Mouse (Mus musculus): ENCODE data around the gene Uqcc1.

Gene Uqcc1

DNA sequence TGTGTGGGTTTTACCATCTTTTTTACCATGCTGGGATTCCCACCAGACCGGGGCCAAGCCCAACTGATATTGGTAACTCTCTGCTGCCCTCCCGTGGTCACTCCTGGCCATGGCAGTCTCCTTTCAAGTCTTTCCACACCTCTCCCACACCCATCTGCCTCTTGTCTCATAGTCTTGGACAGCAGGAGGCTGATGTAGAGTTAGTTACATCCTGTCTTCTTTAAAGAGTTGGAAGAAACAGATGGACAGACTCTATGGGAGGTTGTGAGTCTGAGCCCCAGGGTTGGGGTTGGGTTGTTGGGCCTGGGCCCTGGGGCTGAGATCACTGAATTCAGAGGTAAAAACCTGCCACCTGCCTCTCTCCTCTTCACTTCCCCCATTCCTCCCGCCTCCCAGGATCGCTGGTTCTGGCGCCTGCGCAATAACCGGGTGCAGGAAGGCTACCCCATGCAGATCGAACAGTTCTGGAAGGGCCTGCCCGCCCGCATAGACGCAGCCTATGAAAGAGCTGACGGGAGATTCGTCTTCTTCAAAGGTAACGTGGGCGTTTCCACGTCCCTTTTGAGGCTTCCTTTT lies 118.2 kb downstream of the Uqcc1 start:
- peak; percentile 96 for DNase-seq

- DNase-seq = peak; percentile 51
These were observed 120.5 kb downstream of the Uqcc1 start for GRCm38 (mm10) chr2:155809620-155810019.

- DNase-seq = peak; percentile 64
These were observed 122.7 kb downstream of the Uqcc1 start for GRCm38 (mm10) chr2:155807408-155807807.

DNA sequence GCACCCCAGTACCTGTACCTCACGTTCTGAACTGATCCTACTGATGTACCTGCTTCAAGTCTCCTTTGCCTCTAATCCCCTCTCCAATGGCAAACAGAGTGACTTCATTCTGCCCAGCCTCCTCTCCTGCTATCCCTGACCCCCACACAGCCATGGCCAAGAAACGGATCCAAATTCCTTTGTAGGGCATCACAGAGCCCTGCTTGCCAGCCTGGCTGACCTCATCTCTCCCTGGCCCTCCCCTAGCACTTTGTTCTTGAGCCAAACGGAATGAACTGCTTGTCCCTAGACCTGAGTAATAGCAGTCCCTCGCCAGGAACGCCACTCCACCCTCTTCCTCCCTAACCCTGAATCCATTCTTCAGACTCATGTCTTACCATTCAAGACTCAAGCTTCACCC lies 123.6 kb downstream of the Uqcc1 start:
- peak; percentile 97 for DNase-seq

- DNase-seq = peak; percentile 71
These were observed 124.2 kb downstream of the Uqcc1 start for GRCm38 (mm10) chr2:155805925-155806255.

DNA sequence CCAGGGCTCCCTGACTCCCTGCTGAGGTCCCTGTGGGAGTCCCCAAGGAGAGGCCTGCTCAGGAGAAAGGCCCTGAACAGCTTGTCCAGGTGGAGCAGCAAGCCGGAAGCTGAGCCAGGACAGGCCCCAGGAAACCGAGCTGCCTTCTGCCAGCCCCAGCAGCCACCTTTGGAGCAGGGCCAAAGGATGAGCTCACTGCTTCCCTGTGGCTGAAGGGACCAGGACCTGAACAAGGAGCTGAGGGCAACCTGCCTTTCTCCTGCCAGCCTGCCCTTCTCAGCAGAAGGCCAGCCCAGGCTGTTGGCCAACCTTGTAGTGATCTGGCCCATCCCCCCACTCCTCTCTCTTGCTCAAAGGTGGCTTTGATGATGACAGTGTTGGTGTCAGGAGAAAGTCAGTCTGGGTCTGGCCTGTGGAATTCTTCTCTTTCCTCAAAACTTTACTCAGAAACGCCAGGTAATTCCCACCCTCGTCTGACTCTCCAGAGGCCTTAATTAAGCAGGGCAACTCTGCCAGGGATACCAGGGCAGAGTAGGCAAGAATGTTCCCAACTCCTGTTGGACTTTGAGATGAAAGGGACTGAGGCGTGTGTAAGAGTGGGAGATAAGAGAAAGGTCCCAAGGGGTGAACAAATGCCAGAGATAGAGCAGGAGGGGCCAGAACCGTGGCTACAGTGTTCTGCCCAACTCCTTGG lies 124.7 kb downstream of the Uqcc1 start:
- peak; percentile 100 for DNase-seq

GRCm38 (mm10) chr2:155804053-155804452 lies 126.1 kb downstream of the Uqcc1 start:
- DNase-seq = peak; percentile 60

GRCm38 (mm10) chr2:155802761-155803160 lies 127.3 kb downstream of the Uqcc1 start:
- DNase-seq = peak; percentile 62

DNA sequence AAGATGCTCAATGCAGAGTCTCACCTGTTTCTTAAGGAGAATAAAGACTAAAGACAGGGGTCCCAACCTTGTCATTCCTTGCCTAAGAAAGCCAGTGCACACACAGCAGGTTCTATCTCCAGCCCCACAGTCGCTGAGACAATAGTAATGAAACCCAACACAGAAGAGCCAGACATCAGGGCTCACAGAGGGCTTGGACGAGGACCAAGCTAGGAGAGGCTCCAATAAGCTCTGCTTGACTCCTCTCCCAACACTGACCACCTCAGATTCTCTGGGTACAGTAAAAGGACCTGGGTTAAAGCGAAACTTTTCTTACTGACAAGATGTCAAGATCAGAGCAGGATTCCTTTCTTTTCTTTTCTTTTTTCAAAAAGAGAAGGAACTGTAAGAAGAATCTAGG lies 131.5 kb downstream of the Uqcc1 start:
- DNase-seq = peak; percentile 50
